Mouse (Mus musculus): Measurements from ENCODE around the gene Anapc2.

DNA sequence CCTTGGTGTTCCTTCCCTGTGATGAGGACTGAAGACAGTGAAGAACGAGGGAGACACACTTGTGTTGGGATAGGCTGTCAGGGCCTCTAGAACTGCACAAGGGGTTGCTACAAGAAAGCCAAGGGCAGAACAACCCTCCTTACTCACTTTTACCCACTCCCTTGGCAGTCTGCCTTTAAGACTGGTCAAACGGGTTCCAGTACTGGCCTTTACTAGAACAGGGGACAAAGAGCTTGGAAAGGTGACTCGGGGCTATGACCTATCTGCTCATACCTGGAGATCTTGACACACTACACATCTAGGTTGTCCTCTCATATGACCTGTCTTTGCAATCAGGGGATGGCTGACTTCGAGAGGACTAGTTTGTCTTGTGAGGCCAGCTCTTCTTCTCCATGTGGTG lies 34.8 kb upstream of the Anapc2 start:
- no peak for TF ChIP-seq GABPA (IDR thresholded peaks at IDR 0.05; ENCODE audit: insufficient replicate concordance, low read depth, low read length)
- no peak for TF ChIP-seq CTCF (conservative IDR thresholded peaks at IDR 0.05 in 1 of 2, IDR thresholded peaks at IDR 0.05 in 1 of 2; ENCODE audit: low read depth in 2 of 2, low read length in 2 of 2)
- TF ChIP-seq NRF1 (IDR thresholded peaks at IDR 0.05; ENCODE audit: low read depth, low read length), result no peak
- no peak for TF ChIP-seq BHLHE40 (IDR thresholded peaks at IDR 0.05; ENCODE audit: low read depth, low read length)
- TF ChIP-seq KAT2A (IDR thresholded peaks at IDR 0.05; ENCODE audit: insufficient replicate concordance, low read length), result no peak

Data from CH12.LX (cell line).